Mouse (Mus musculus): Measurements from ENCODE around the gene Hoxb7. TPM values are rescaled to one million over a fixed set of nuclear protein-coding genes. Genes with fewer than 3 reads are reported as not detected.

Hoxb7 gene
- total and polyA plus RNA-seq, 2 experiments from 2014 or later, result not detected

DNA sequence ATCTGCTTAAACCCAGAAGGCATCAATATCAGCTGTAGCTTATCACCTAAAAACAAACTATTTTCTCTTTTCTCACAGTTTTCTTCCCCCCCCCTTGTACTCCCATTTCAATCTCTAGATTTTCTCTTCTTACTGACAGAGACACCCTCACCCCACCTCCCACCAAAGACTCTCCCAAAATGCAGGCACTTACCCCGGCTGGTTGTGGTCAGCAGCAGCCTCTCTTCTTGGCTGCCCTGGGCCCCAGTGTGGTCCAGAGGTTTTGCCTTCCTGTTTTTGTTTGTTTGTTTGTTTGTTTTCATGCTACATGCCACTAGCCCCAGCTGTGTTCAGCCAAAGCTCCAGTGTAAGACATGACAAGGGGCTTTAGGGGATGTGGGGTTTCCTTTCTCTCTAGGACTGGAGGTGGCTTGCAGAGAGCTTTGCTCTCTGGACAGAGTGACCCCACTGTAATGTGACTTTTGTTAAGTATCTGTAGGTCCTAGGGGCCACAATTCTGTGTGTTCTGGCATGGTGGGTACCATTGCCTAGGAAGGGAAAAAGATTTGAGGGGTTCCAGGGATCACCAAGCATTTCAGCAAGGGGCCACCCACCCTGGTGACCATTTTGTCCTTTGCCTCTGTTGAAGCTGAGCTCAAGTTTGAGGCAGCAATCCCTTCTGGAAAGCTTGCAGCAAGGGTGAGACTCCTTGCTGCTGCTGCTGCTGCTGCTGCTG, 18.2 kb upstream of the Hoxb7 start:
- no peak overlapping the region for H3K27ac ChIP-seq (ENCODE audit: low read depth, low read length)
- ATAC-seq (no peak), DNase-seq (no peak)
- H3K4me1 ChIP-seq (ENCODE audit: insufficient read depth), result no peaks in the 10 kb centered on the region
- no peaks in the 10 kb centered on the region for H3K9me3 ChIP-seq (ENCODE audit: low read length)
- H3K4me3 ChIP-seq (ENCODE audit: low read depth, low read length), result no peak overlapping the region
- H3K9ac ChIP-seq, result no peak overlapping the region
- H3K36me3 ChIP-seq (ENCODE audit: insufficient read depth), result no peaks in the 10 kb centered on the region
- TF ChIP-seq CTCF (IDR thresholded peaks at IDR 0.05; ENCODE audit: low read depth), result no peak
- H3K4me2 ChIP-seq (ENCODE audit: low read depth), result no peak overlapping the region
- peaks cover 97% of the 10 kb centered on the region for H3K27me3 ChIP-seq (ENCODE audit: insufficient read depth, low read length)
- WGBS, result 7% methylated on average over 1 of the region's 1 CpGs

DNA sequence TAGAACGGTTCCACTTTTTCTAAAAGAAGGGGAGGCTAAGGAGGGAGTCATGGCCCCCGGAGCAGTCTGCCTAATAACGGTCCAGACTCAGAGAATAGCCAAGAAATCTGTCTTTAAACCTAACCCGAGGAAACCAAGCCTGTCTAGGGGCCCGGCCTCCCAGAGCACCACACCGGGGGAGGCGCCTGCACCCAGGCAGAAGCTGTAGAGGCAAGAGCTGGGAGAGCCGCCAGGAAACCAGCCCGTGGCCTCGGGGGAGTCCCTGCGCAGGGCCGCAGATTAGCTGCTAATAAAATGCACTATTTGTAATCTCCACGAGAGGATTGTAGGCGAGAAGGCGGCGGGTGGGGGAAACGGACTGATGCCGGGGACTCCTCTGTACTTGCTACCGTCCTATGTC, 16.6 kb upstream of the Hoxb7 start:
- H3K36me3 ChIP-seq (ENCODE audit: insufficient read depth), result no peaks in the 10 kb centered on the region
- no peak overlapping the region for H3K4me3 ChIP-seq (ENCODE audit: low read depth, low read length)
- H3K9me3 ChIP-seq (ENCODE audit: low read length), result no peaks in the 10 kb centered on the region
- WGBS, result under 1% methylated on average over 19 of the region's 19 CpGs
- H3K9ac ChIP-seq, result no peak overlapping the region
- no peaks in the 10 kb centered on the region for H3K4me1 ChIP-seq (ENCODE audit: insufficient read depth)
- H3K4me2 ChIP-seq (ENCODE audit: low read depth), result no peak overlapping the region
- no peak for TF ChIP-seq CTCF (IDR thresholded peaks at IDR 0.05; ENCODE audit: low read depth)
- H3K27ac ChIP-seq (ENCODE audit: low read depth, low read length), result no peak overlapping the region
- ATAC-seq (no peak), DNase-seq (no peak)
- peaks cover 98% of the 10 kb centered on the region for H3K27me3 ChIP-seq (ENCODE audit: insufficient read depth, low read length)

DNA sequence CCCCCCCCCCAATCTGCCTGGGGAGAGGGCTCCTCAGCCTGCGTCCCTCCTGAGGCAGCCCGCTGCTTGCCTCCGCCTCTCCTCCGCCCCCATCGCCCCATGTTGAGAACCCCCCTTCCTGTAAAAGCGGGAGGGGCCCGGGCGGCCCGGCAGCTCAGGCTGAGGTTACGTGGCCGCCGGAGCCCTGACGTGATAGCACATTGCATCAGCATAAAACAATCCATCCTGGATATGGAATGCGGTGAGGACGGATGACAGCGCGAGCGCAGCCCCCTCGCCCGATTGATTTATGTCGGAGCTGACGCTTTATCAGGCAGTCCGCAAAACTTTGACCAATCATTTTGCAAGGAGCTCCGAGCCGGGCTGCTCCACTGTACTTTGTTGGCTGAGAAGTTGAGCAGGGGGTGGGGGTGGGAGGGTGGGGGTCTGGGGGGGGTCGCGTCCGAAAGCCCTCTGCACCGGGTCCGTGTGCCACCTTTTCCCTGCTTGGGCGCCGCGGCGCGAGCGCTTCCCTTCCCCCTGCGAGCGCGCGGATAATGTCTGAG, 15.4 kb upstream of the Hoxb7 start, which contains the start of gene Hoxb9:
Gene Hoxb9 (plus strand): TSS at position 462 of the 545 bp plus-strand sequence.
- peaks cover 98% of the 10 kb centered on the region for H3K27me3 ChIP-seq (ENCODE audit: insufficient read depth, low read length)
- H3K9me3 ChIP-seq (ENCODE audit: low read length), result no peaks in the 10 kb centered on the region
- no peak for DNase-seq
- no peaks in the 10 kb centered on the region for H3K36me3 ChIP-seq (ENCODE audit: insufficient read depth)
- H3K4me2 ChIP-seq (ENCODE audit: low read depth), result no peak within 1 kb of the TSS
- TF ChIP-seq CTCF (IDR thresholded peaks at IDR 0.05; ENCODE audit: low read depth), result no peak
- H3K27ac ChIP-seq (ENCODE audit: low read depth, low read length), result no peak within 1 kb of the TSS
- H3K9ac ChIP-seq, result no peak within 1 kb of the TSS
- 2% methylated on average over 40 of the region's 40 CpGs for WGBS
- H3K4me3 ChIP-seq (ENCODE audit: low read depth, low read length), result no peak within 1 kb of the TSS
- no peak for ATAC-seq
- no peaks in the 10 kb centered on the region for H3K4me1 ChIP-seq (ENCODE audit: insufficient read depth)

DNA sequence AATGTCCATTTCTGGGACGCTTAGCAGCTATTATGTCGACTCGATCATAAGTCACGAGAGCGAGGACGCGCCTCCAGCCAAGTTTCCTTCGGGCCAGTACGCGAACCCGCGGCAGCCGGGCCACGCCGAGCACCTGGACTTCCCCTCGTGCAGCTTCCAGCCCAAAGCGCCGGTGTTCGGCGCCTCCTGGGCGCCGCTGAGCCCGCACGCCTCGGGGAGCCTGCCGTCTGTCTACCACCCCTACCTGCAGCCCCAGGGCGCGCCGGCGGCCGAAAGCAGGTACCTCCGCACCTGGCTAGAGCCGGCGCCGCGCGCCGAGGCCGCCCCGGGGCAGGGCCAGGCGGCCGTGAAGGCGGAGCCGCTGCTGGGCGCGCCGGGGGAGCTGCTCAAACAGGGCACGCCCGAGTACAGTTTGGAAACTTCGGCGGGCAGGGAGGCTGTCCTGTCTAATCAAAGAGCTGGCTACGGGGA, 14.8 kb upstream of the Hoxb7 start:
- Histone ChIP-seq H3K9me3 (ENCODE audit: low read length) (no peaks in the 10 kb centered on the region), H3K27ac (ENCODE audit: low read depth, low read length) (no peak overlapping the region), H3K27me3 (ENCODE audit: insufficient read depth, low read length) (peaks cover 98% of the 10 kb centered on the region), H3K4me2 (ENCODE audit: low read depth) (no peak overlapping the region), H3K9ac (no peak overlapping the region), H3K4me1 (ENCODE audit: insufficient read depth) (no peaks in the 10 kb centered on the region), H3K36me3 (ENCODE audit: insufficient read depth) (no peaks in the 10 kb centered on the region), H3K4me3 (ENCODE audit: low read depth, low read length) (no peak overlapping the region)
- whole genome bisulfite sequencing, result 3% methylated on average over 51 of the region's 52 CpGs
- TF ChIP-seq CTCF (IDR thresholded peaks at IDR 0.05; ENCODE audit: low read depth), result no peak
- ATAC-seq (no peak), DNase-seq (no peak)

DNA sequence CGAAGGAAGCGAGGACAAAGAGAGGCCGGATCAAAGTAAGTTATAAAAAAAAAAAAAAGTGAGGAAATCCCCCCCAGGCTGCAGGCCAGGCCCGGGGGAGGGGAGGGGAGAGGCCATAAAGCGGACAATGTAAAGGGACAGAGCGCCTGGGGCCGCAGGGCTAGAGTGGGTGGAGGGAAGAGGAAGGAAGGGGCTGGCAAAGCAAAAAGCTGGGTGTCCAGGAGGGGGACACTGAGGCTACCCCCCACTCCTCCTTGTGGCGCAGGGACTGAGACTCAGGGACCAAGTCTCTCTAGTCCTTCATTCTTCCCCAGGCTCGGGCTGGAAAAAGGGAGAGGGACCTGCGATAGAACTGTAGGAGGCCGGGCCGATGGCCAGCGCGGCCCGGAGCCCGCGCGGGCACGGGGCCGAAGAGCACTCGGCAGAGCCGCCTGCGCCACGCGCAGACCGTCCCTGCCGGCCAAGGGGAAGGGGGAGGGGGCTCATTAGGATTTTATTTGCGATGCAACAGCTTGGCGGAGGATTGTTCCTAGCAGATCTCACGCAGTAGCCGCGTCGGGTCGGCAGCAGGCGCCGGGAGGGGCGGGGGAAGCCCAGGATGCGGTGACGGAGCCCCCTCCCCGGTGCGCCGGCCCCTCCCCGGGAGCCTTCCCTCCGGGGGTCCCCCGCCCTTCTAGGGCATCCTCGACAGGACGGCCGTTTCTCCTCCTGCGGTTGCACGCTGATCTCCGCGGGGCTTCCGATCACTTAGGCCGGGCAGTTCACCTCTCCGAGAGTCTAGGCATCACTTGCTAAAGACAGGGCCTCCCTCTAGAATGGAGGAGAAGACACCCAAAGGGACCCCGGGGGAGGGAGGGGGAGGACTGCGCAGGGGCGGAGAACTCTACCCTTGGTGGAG, 14.2 kb upstream of the Hoxb7 start:
- Histone ChIP-seq H3K4me1 (ENCODE audit: insufficient read depth) (no peaks in the 10 kb centered on the region), H3K4me3 (ENCODE audit: low read depth, low read length) (no peak overlapping the region), H3K9ac (no peak overlapping the region), H3K4me2 (ENCODE audit: low read depth) (no peak overlapping the region), H3K36me3 (ENCODE audit: insufficient read depth) (no peaks in the 10 kb centered on the region), H3K27ac (ENCODE audit: low read depth, low read length) (no peak overlapping the region), H3K9me3 (ENCODE audit: low read length) (no peaks in the 10 kb centered on the region), H3K27me3 (ENCODE audit: insufficient read depth, low read length) (peaks cover 98% of the 10 kb centered on the region)
- no peak for TF ChIP-seq CTCF (IDR thresholded peaks at IDR 0.05; ENCODE audit: low read depth)
- no peak for DNase-seq
- under 1% methylated on average over 54 of the region's 58 CpGs for WGBS
- ATAC-seq, result no peak

DNA sequence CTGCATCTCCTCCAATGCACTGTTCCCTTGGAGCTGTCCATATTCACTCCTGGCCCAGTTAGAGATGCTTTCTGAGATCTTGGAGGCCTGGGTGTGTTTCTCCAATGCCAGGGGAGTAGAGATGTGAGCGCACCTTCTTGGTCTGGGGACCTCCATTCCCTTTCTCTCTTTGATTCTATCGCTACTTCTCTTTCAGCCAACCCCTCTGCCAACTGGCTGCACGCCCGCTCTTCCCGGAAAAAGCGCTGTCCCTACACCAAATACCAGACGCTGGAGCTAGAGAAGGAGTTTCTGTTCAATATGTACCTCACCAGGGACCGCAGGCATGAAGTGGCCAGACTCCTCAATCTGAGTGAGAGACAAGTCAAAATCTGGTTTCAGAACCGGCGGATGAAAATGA, 12.0 kb upstream of the Hoxb7 start:
- H3K4me3 ChIP-seq (ENCODE audit: low read depth, low read length), result no peak overlapping the region
- H3K4me1 ChIP-seq (ENCODE audit: insufficient read depth), result no peaks in the 10 kb centered on the region
- H3K36me3 ChIP-seq (ENCODE audit: insufficient read depth), result no peaks in the 10 kb centered on the region
- ATAC-seq (no peak), DNase-seq (no peak)
- H3K9ac ChIP-seq, result no peak overlapping the region
- no peak overlapping the region for H3K4me2 ChIP-seq (ENCODE audit: low read depth)
- WGBS, result 2% methylated on average over 10 of the region's 10 CpGs
- H3K27me3 ChIP-seq (ENCODE audit: insufficient read depth, low read length), result peaks cover 98% of the 10 kb centered on the region
- H3K9me3 ChIP-seq (ENCODE audit: low read length), result no peaks in the 10 kb centered on the region
- TF ChIP-seq CTCF (IDR thresholded peaks at IDR 0.05; ENCODE audit: low read depth), result no peak
- H3K27ac ChIP-seq (ENCODE audit: low read depth, low read length), result no peak overlapping the region

Data from forebrain, postnatal 0 days (tissue).